Mouse (Mus musculus) bone marrow macrophage, adult 2 months (primary cell): Measurements from ENCODE around the gene Zmynd15. TPM values are rescaled to one million over a fixed set of nuclear protein-coding genes. Genes with fewer than 3 reads are reported as not detected.

Source experiments
- H3K27ac ChIP-seq: 2 replicates; pipeline ENCODE4 v1.5.1; 2012; ENCODE audit warnings: low read depth, low read length; ENCODE audit not compliant: insufficient read depth
- H3K4me1 ChIP-seq: 2 replicates; pipeline ENCODE4 v1.6.1; 2012; ENCODE audit warnings: low read length; ENCODE audit not compliant: control insufficient read depth, insufficient read depth
- H3K4me3 ChIP-seq: 2 replicates; pipeline ENCODE4 v1.5.1; 2012; ENCODE audit warnings: mild to moderate bottlenecking, low read length, moderate library complexity; ENCODE audit not compliant: insufficient read depth
- CTCF ChIP-seq: IDR thresholded peaks from 2 replicates; pipeline ENCODE4 v1.5.1; 2012; ENCODE audit warnings: low read depth, mild to moderate bottlenecking, low read length, moderate library complexity
- POLR2A ChIP-seq: IDR thresholded peaks from 2 replicates; pipeline ENCODE4 v1.6.1; 2012; ENCODE audit warnings: mild to moderate bottlenecking, low read depth, low read length, borderline replicate concordance
- polyA plus RNA-seq: library from polyadenylated mRNA; stranded (reverse); fragments of >200 nt; gene quantifications from 2 replicates; pipeline ENCODE4 v1.2.4, GENCODE M21; 2012; ENCODE audit not compliant: missing spikeins, insufficient read depth, insufficient read length

Gene Zmynd15
- polyA plus RNA-seq, 1 experiment, result 21.7 TPM

- no peak for TF ChIP-seq POLR2A
- no peak for TF ChIP-seq CTCF
- Histone ChIP-seq H3K27ac (peak overlapping the region; percentile 92), H3K4me3 (no peak overlapping the region), H3K4me1 (peaks cover 33% of the 10 kb centered on the region)
Measured at GRCm38 (mm10) chr11:70499566-70500475, 40.6 kb downstream of the Zmynd15 start.

- no peak for TF ChIP-seq POLR2A
- TF ChIP-seq CTCF, result no peak
- Histone ChIP-seq H3K27ac (peak overlapping the region; percentile 92), H3K4me3 (no peak overlapping the region), H3K4me1 (peaks cover 37% of the 10 kb centered on the region)
Measured at GRCm38 (mm10) chr11:70500476-70500812, 41.2 kb downstream of the Zmynd15 start.

- TF ChIP-seq CTCF (no peak), POLR2A (no peak)
- Histone ChIP-seq H3K4me1 (peaks cover 39% of the 10 kb centered on the region), H3K4me3 (no peak overlapping the region), H3K27ac (no peak overlapping the region)
Measured at GRCm38 (mm10) chr11:70502018-70502417, 42.8 kb downstream of the Zmynd15 start.

GRCm38 (mm10) chr11:70504970-70505369 lies 45.7 kb downstream of the Zmynd15 start, which contains the start of gene Tm4sf5:
Gene Tm4sf5, plus strand, starts transcription at chr11:70505244.
- Histone ChIP-seq H3K4me1 (peaks cover 18% of the 10 kb centered on the region), H3K4me3 (no peak within 1 kb of the TSS), H3K27ac (no peak within 1 kb of the TSS)

GRCm38 (mm10) chr11:70506385-70506784 lies 47.2 kb downstream of the Zmynd15 start:
- Histone ChIP-seq H3K27ac (no peak overlapping the region), H3K4me3 (no peak overlapping the region), H3K4me1 (peaks cover 14% of the 10 kb centered on the region)
- TF ChIP-seq CTCF, result peak; percentile 37
- TF ChIP-seq POLR2A, result no peak

More at GRCm38 (mm10) chr11:70504970-70505369, 45.7 kb downstream of the Zmynd15 start, which contains the start of gene Tm4sf5:
- TF ChIP-seq CTCF, result no peak
- no peak for TF ChIP-seq POLR2A

GRCm38 (mm10) chr11:70506962-70507515 lies 47.8 kb downstream of the Zmynd15 start:
- TF ChIP-seq CTCF, result no peak
- TF ChIP-seq POLR2A, result no peak

GRCm38 (mm10) chr11:70509753-70510564 lies 50.7 kb downstream of the Zmynd15 start:
- Histone ChIP-seq H3K4me3 (no peak overlapping the region), H3K4me1 (peaks cover 8% of the 10 kb centered on the region), H3K27ac (no peak overlapping the region)
- peak; percentile 50; the same call in 1 of the 2 replicates for TF ChIP-seq CTCF
- TF ChIP-seq POLR2A, result no peak

More at GRCm38 (mm10) chr11:70506962-70507515, 47.8 kb downstream of the Zmynd15 start:
- Histone ChIP-seq H3K4me3 (no peak overlapping the region), H3K27ac (no peak overlapping the region), H3K4me1 (peaks cover 14% of the 10 kb centered on the region)

- TF ChIP-seq CTCF (no peak), POLR2A (no peak)
- Histone ChIP-seq H3K27ac (no peak overlapping the region), H3K4me3 (no peak overlapping the region), H3K4me1 (peaks cover 4% of the 10 kb centered on the region; the same call in 1 of the 2 replicates)
Measured at GRCm38 (mm10) chr11:70511242-70511641, 52.0 kb downstream of the Zmynd15 start.

- Histone ChIP-seq H3K4me1 (0 out of 2 replicates have a peak, but pooled peaks cover 3% of the 10 kb centered on the region), H3K4me3 (no peak overlapping the region), H3K27ac (no peak overlapping the region)
- TF ChIP-seq CTCF, result no peak
- TF ChIP-seq POLR2A, result no peak
Measured at GRCm38 (mm10) chr11:70511825-70512224, 52.6 kb downstream of the Zmynd15 start.
